Mouse (Mus musculus) heart, adult 18-20 months (tissue): Measurements from ENCODE around the gene Gjc3. TPM values are rescaled to one million over a fixed set of nuclear protein-coding genes. Genes with fewer than 3 reads are reported as not detected.
"Not testable (repeated sequence)": the region's sequence is repeated elsewhere in the genome, so short reads cannot be mapped to it uniquely, and the experiment has no call there.

Source experiments
- DNase-seq, 2 experiments: peaks; one replicate each; pipeline ENCODE4 v3.0.0; 2021 to 2022; ENCODE audit warnings: mixed read lengths in 1 of 2
- long read RNA-seq, 2 experiments: library from polyadenylated mRNA; stranded (forward); transcript quantifications; one replicate each; pipeline ENCODE4 v2.0.0; 2021
- total RNA-seq, 2 experiments: library from RNA; stranded (reverse); gene quantifications; 2 replicates each; pipeline ENCODE4 v1.2.3; 2021

The Gjc3 gene
- total RNA-seq: under 1 TPM; 0.15 to 0.26 TPM
- long read RNA-seq, experiment 1: 0 reads
- long read RNA-seq, experiment 2: 0 reads

DNA sequence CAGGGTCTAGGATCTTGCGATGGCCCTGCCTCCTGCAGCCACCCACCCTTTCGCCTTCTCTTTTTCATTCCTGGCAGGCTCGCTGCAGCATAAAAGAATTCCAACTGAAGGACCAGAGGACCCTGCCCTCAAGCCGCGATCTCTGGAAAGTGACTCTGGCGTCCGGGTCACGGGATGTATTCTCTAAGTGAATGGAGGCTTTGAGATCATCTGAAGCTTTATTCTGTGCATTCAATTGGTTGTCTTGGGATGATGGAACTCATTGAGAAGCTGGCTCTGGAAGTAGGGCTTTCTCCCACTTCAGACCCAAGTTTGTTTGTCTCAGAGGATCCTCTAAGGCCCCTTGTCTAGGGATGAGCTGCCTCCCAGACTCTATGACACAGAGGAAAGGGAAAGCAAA is at the start of gene Gjc3:
Gene Gjc3 (minus strand): TSS at position 154 of the 400 bp plus-strand sequence.
- no peak for DNase-seq

- no peak for DNase-seq
These were observed 49.5 kb upstream of the Gjc3 start for GRCm38 (mm10) chr5:138012382-138012781.

DNA sequence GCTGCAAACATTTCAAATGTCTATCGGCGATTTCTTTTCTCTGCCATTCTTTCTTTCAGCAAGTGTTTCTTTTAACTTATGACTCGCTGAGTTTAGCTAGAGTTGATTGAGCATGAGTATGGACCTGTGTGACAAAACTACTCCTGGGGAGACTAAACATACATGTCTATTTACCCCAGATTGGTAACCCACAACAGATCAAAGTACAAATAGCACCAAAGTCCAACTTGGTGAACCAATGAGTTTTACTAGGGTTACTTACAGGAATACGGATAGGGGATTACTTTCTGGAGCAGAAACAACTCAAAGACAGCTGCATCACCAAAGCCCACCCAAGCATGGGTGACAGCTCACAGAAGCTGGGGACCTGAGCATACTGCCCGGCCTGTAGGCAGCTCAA is 46.5 kb upstream of the Gjc3 start:
- no peak for DNase-seq

- no peak for DNase-seq
These were observed 23.5 kb upstream of the Gjc3 start for GRCm38 (mm10) chr5:137986351-137986750.

- DNase-seq: no peak
These were observed 18.4 kb upstream of the Gjc3 start, which contains the start of gene Azgp1 for GRCm38 (mm10) chr5:137981300-137981699. Gene Azgp1, plus strand, starts transcription at chr5:137981520.

GRCm38 (mm10) chr5:137979081-137979480 is 16.2 kb upstream of the Gjc3 start:
- no peak for DNase-seq

- DNase-seq: no peak
These were observed 14.4 kb upstream of the Gjc3 start for GRCm38 (mm10) chr5:137977291-137977690.

GRCm38 (mm10) chr5:137975434-137975833 is 12.5 kb upstream of the Gjc3 start:
- no peak for DNase-seq

- DNase-seq: no peak
These were observed 11.8 kb upstream of the Gjc3 start for GRCm38 (mm10) chr5:137974724-137975123.

GRCm38 (mm10) chr5:137973738-137974137 is 10.8 kb upstream of the Gjc3 start:
- no peak for DNase-seq

GRCm38 (mm10) chr5:137973161-137973560 is 10.3 kb upstream of the Gjc3 start:
- DNase-seq: no peak

GRCm38 (mm10) chr5:137966492-137966891 is 3.6 kb upstream of the Gjc3 start:
- no peak for DNase-seq

DNA sequence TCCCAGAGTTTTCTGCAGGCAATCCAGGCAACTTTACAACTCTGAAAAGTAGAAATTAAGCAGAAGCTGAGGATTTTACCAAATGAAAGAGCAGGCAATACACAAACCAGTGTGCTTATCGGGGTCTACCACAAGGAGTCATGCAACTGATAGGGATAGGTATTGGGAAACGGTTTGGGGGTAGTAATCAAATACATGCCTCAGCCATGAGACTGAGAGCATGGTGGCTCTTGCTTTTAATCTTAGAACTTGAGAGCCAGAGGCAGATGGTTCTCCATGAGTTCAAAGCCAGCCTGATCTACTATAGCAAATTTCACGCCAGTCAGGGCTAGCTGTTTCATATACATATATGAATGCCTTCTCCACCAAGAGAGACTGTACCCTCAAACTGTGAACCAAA is 6.5 kb downstream of the Gjc3 start:
- no peak for DNase-seq

GRCm38 (mm10) chr5:137951218-137951617 is 11.7 kb downstream of the Gjc3 start:
- peak; percentile 2 to 34 for DNase-seq

GRCm38 (mm10) chr5:137947303-137947702 is 15.6 kb downstream of the Gjc3 start:
- no peak for DNase-seq

DNA sequence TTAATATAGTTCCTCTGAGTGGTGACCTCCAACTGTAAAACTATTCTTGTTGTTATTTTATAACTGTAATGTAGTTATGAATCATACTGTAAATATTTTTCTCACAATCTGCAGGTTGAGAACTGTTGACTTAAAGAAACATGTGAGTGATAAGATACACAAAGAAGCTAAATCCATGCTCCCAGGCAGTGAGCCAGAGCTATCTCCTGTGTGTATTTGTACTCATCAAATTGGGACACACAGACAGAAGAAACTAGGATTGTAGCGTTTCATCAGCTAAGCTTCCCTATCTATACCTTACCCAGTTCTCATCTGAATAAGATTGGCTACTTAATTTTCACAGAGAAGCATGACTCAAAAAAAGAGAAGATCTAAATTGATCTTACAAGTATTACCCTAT is 19.8 kb downstream of the Gjc3 start:
- DNase-seq: no peak

GRCm38 (mm10) chr5:137940948-137941347 is 21.9 kb downstream of the Gjc3 start:
- DNase-seq: no peak

DNA sequence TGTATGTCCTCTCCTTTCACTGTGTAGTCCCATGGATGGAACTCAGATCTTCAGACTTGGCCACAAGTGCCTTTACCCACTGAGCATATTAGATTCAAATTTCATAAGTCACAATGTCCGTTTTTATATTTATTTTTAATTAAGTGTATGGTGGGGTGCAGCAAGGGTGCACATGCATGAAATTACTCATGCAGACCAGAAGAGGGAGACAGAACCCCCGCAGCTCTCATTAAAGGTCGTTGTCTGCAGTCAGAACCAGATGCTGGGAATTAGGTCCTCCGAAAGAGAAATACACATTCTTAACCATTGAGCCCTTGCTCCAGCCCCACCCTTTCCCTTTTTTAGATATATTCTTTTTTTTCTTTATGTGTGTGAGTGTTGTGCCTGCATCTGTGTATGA is 25.7 kb downstream of the Gjc3 start:
- no peak for DNase-seq

DNA sequence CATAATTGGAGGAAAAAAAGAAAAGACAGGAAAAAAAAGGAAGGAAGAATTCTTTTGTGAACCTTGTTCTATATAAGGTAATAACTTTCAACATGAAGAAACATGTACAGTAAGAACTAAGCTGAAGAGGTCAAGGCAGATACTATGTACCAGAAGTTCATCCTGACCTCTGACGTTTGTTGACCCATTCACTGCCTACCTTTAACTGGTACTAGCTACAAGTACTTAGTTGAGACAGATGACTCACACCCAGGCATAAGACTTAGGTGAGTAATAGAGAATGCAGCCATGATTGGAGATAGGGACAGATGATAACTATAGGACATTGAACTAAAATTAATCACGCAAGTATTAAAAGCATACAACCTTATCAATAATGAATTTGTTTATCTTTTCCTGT is 26.4 kb downstream of the Gjc3 start:
- no peak for DNase-seq

DNA sequence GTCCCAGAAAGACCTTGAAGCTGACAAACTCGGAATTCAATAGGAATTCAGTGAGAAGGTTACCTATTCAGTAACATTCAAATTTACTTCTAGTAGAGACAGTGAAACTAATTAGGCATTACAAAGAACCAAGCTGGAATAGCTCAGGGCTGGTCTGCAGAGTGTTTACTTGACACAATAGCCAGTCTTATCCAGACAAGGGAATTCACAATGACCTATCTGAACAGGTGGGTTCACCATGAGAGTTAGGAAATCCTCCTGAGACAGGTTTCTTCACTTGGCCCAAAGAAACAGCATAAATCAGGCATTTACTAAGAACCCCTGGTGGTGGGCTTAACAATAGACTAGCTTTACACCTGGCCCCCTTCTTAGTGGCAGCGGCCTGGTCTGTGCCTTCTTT is 29.0 kb downstream of the Gjc3 start:
- not testable (repeated sequence) for DNase-seq

GRCm38 (mm10) chr5:137928439-137928838 is 34.5 kb downstream of the Gjc3 start:
- DNase-seq: no peak

GRCm38 (mm10) chr5:137922171-137922570 is 40.7 kb downstream of the Gjc3 start:
- DNase-seq: no peak

GRCm38 (mm10) chr5:137921532-137921931 is 41.4 kb downstream of the Gjc3 start, which contains the start of gene Cyp3a13:
Gene Cyp3a13, minus strand, starts transcription at chr5:137921619.
- DNase-seq: peak; percentile 6 to 19

GRCm38 (mm10) chr5:137915550-137915949 is 47.3 kb downstream of the Gjc3 start:
- DNase-seq: peak; percentile 3 to 4

DNA sequence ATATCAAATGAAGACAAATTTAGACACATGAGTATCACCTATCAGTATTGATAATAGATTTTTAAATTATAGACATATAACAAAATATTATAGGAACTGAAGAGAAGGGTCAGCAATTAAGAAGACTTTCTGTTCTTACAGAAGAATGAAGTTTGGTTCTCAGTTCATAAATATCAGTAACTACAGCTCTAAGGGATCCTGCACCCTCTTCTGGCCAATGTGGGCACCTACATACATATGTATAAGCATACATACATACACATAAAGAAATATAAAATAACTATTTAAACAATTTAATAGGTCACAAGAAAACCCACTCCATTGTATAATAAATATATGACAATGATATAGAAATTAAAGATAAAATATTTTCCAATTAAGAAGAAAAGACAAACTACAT is 48.4 kb downstream of the Gjc3 start:
- no peak for DNase-seq
